Mouse (Mus musculus) embryonic facial prominence, embryonic 10.5 days (tissue): ENCODE measurements at regions not wholly inside any gene's neighbourhood (a gene's known extent, or its start where the extent isn't known, plus 50 kb on each side); places are given as distances from the start of the nearest gene placed in this dataset. TPM values are rescaled to one million over a fixed set of nuclear protein-coding genes. Genes with fewer than 3 reads are reported as not detected.
"Not testable (repeated sequence)": the region's sequence is repeated elsewhere in the genome, so short reads cannot be mapped to it uniquely, and the experiment has no call there.

ENCODE experiments used
- DNase-seq: peaks from one replicate; pipeline ENCODE4 v3.0.0-alpha.2; 2017; ENCODE audit warnings: low spot score
- H3K27ac ChIP-seq: fragments of 300-500 bp; sonication (generic); replicated peaks from 2 replicates; pipeline ENCODE4 v1.5.1; 2016; ENCODE audit warnings: mild to moderate bottlenecking
- H3K27me3 ChIP-seq: fragments of 300-500 bp; sonication (generic); replicated peaks from 2 replicates; pipeline ENCODE4 v1.6.1; 2016; ENCODE audit warnings: low read depth, mild to moderate bottlenecking; ENCODE audit not compliant: poor library complexity, severe bottlenecking
- H3K36me3 ChIP-seq: fragments of 300-500 bp; sonication (generic); replicated peaks from 2 replicates; pipeline ENCODE4 v1.6.1; 2016; ENCODE audit warnings: mild to moderate bottlenecking, moderate library complexity
- H3K4me1 ChIP-seq: fragments of 300-500 bp; sonication (generic); 2 replicates; pipeline ENCODE4 v1.6.1; 2016
- H3K4me3 ChIP-seq: fragments of 300-500 bp; sonication (generic); 2 replicates; pipeline ENCODE4 v1.5.1; 2016; ENCODE audit warnings: mild to moderate bottlenecking, moderate library complexity
- H3K9me3 ChIP-seq: fragments of 300-500 bp; sonication (generic); 2 replicates; pipeline ENCODE4 v1.6.1; 2016; ENCODE audit warnings: mild to moderate bottlenecking
- WGBS: fragments of 180-500 bp; shearing (Covaris S2); methylation state at CpG from one replicate; pipeline ENCODE4 v1.1.7; 2016; 5-methylcytosine and 5-hydroxymethylcytosine counted together
- microRNA-seq: library from miRNA; unstranded; fragments of <30 nt; microRNA quantifications from one replicate; pipeline ENCODE4, GENCODE M21; 2017

DNA sequence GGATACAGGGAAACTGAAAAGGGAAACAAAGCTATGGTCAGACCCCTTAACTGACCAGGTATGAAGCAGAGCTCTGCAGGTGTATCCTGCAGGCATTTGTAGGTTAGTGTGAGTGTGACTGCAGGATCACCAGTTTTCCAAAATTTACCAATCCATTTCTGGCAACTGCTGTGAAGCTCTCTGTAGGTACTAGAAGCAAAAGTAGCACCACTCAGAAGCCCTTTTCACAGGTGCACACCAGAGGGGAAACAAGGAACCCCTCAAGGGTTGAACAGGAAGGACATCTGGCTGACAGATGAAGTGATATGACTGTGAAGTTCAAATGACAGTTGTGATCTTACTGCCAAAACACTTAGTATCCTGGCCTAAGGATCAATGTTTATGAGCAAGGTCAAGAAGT is 1065.5 kb downstream of the Adam6a start:
- H3K9me3 ChIP-seq = peaks cover 32% of the 10 kb centered on the region
- H3K4me3 ChIP-seq = no peak overlapping the region
- DNase-seq = no peak

DNA sequence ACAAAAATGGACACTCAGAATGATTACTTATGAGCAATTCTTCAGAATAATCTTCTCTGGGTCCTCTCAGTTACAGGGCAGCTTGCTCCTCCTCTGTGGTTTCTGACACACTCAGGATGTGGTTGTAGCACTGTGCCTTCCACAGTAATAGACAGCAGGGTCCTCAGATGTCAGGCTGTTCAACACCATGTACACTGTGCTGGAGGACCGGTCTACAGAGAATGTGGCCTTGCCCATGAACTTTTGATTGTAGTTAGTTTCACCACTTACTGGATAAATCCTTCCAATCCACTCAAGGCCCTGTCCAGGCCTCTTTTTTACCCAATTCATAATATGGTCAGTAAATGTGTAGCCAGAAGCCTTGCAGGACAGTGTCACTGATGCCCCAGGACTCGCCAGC is 1068.4 kb downstream of the Adam6a start:
- Histone ChIP-seq H3K27me3 (no peaks in the 10 kb centered on the region), H3K9me3 (peaks cover 34% of the 10 kb centered on the region), H3K4me1 (no peaks in the 10 kb centered on the region), H3K27ac (no peak overlapping the region), H3K36me3 (no peaks in the 10 kb centered on the region), H3K4me3 (no peak overlapping the region)
- WGBS = 84% methylated on average over 2 of the region's 2 CpGs
- DNase-seq = no peak

More for the DNA sequence above, 1065.5 kb downstream of the Adam6a start:
- no peaks in the 10 kb centered on the region for H3K4me1 ChIP-seq
- no peaks in the 10 kb centered on the region for H3K27me3 ChIP-seq
- no peak overlapping the region for H3K27ac ChIP-seq
- no peaks in the 10 kb centered on the region for H3K36me3 ChIP-seq

DNA sequence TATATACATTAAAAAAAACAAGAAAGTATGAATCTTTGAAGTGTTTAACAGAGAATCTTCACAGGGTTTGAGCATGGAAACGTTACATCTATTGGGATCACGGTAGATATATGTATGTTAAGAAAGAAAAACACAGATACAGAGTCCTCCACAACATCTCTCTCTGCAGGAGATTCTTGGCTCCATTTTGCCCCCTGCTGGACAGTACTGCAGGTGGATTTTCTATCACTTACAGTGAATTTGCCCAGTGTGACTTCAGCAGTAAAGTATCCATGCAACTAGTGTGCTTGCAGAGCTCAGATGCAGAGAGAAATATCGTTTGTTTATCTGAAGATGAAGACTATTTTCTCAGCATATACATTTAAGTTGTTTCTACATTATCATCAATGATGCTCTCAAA is 1071.5 kb downstream of the Adam6a start:
- no peaks in the 10 kb centered on the region for H3K36me3 ChIP-seq
- no peak overlapping the region for H3K27ac ChIP-seq
- H3K27me3 ChIP-seq = no peaks in the 10 kb centered on the region
- no peak overlapping the region for H3K4me3 ChIP-seq
- peaks cover 53% of the 10 kb centered on the region for H3K9me3 ChIP-seq
- 67% methylated on average over 3 of the region's 3 CpGs for WGBS
- no peak for DNase-seq
- H3K4me1 ChIP-seq = no peaks in the 10 kb centered on the region

DNA sequence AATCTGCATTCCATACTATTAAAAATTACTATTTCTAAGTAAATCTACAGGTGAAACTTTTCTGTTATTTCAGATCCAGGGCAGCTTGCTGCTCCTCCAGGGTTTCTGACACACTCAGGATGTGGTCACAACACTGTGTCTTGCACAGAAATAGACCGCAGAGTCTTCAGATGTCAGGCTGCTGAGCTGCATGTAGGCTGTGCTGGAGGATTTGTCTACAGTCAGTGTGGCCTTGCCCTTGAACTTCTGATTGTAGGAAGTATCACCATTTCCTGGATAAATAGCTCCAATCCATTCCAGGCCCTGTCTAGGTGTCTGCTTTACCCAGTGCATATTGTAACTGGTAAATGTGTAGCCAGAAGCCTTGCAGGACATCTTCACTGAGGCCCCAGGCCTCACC is 1072.0 kb downstream of the Adam6a start:
- WGBS = 85% methylated on average over 1 of the region's 1 CpGs
- DNase-seq = no peak
- Histone ChIP-seq H3K4me1 (no peaks in the 10 kb centered on the region), H3K4me3 (no peak overlapping the region), H3K27ac (no peak overlapping the region), H3K9me3 (peaks cover 48% of the 10 kb centered on the region), H3K36me3 (no peaks in the 10 kb centered on the region), H3K27me3 (no peaks in the 10 kb centered on the region)

DNA sequence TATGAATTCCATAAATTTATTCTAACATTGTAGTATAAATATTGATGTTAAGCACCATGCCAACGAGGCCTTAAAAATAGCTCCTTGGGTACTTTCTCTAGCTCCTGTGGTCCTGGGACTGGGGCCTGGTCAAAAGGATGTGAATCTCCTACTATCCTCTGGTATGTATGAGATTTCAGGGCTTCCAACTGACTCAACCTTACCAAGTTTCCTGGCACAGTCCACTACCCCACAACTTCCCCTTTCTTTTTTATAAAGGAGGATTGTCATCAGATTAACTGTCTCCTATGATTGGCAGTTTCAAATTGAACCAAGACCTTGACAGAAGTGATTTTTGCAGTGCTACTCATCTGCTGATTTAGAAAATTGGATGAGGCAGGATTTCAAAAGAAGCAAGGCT is 1097.4 kb downstream of the Adam6a start:
- H3K9me3 ChIP-seq = peaks cover 11% of the 10 kb centered on the region
- H3K4me3 ChIP-seq = no peak overlapping the region
- 70% methylated on average over 1 of the region's 1 CpGs for WGBS

DNA sequence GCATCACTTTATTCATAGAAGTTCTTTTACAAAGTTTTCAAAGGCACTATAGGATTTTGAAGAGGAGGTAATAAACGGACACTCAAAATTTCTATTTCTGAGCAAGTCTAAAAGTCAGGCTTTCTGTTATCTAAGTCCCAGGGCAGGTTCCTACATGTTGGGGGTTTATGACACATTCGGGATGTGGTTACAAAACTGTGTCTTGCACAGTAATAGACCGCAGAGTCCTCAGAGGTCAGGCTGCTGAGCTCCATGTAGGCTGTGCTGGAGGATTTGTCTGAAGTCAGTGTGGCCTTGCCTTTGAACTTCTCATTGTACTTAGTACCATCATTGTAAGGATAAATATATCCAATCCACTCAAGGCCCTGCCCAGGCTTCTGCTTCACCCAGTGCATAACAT is 1102.7 kb downstream of the Adam6a start:
- H3K27ac ChIP-seq = no peak overlapping the region
- no peaks in the 10 kb centered on the region for H3K36me3 ChIP-seq
- no peaks in the 10 kb centered on the region for H3K4me1 ChIP-seq
- no peaks in the 10 kb centered on the region for H3K27me3 ChIP-seq
- 83% methylated on average over 3 of the region's 3 CpGs for WGBS
- H3K4me3 ChIP-seq = no peak overlapping the region
- peaks cover 15% of the 10 kb centered on the region for H3K9me3 ChIP-seq
- DNase-seq = no peak

More for the DNA sequence above, 1097.4 kb downstream of the Adam6a start:
- H3K36me3 ChIP-seq = no peaks in the 10 kb centered on the region
- no peak overlapping the region for H3K27ac ChIP-seq
- no peak for DNase-seq
- H3K4me1 ChIP-seq = no peaks in the 10 kb centered on the region
- no peaks in the 10 kb centered on the region for H3K27me3 ChIP-seq

DNA sequence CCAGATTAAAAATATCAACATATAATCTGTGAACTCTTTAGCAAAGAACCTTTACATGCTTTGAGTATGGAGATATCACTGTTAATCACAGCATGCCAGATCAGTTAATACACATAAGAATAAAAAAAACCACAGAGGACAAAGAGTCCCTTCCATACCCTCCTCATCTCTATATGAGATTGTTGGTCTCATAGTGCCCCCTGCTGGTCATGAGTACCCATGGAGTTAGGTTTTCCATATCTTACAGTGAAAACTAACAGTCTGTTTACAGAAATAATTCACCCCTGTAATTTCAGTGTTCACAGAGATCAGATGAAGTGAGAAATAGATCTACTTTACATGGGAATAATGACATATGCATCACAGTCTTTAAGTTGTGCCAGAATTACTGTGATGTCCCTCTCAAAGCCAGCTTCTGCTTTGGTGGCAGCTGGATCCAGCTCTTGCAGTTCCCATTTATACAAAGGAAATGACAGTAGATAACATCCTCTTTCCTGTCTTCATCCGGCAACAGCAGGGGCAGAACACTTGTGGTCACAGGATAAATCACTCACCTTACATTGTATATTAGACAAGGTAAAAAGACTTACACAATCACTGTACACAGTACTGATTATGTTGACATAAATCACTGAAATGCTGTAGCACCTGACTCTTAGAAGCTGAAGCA is 1106.9 kb downstream of the Adam6a start:
- not testable (repeated sequence) for DNase-seq, H3K36me3 ChIP-seq, H3K27ac ChIP-seq, H3K4me1 ChIP-seq, H3K4me3 ChIP-seq, H3K27me3 ChIP-seq
- peaks cover 11% of the 10 kb centered on the region for H3K9me3 ChIP-seq
- WGBS = 83% methylated on average over 1 of the region's 1 CpGs

DNA sequence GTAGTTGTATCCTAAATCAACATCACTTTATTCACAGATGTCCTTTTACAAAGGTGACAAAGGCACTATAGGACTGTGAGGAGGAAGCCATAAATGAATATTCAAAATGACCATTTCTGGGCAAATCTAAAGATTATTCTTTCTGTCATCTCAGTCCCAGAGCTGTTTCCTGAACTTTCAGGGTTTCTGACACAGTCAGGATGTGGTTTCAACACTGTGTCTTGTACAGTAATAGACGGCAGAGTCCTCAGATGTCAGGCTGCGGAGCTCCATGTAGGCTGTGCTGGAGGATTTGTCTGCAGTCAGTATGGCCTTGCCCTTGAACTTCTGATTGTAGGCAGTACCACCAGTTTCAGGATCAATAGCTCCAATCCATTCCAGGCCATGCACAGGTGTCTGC is 1113.4 kb downstream of the Adam6a start:
- H3K9me3 ChIP-seq, H3K4me3 ChIP-seq, H3K27ac ChIP-seq, DNase-seq, H3K36me3 ChIP-seq, H3K4me1 ChIP-seq, H3K27me3 ChIP-seq: not testable (repeated sequence)
- WGBS = 97% methylated on average over 2 of the region's 2 CpGs

Small RNAs in the stretch of these regions (microRNA-seq; reads per million reads assigned to microRNA genes)
- gene Mir7094-1 (not detected), gene Mir7094-2 (not detected)
